Mouse (Mus musculus): Measurements from ENCODE around the gene Xkr7. TPM values are rescaled to one million over a fixed set of nuclear protein-coding genes. Genes with fewer than 3 reads are reported as not detected.
A peak's percentile ranks its signal among the peaks of the same experiment; 100 is the strongest.

The Xkr7 gene
- polyA plus RNA-seq, 1 experiment from 2014 or later = 1.7 TPM

DNA sequence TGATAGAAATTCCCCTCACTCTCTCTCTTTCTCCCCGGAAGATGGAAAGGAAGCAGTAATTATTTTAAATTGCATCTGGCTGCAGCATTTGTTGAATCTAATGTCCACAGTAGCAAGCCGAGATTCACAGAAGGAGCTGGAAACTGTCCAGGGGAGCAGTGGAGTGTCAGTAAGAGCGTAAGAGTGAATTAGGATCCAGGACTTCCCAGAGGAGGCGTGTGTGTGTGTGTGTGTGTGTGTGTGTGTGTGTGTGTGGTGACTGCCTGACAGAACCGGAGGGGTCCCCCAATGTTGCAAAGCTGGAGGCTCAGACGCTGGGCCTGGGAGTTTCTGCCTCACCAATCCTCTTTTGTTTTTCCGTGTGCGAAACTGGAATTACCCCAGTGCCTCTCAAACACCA, 15.8 kb upstream of the Xkr7 start:
- ATAC-seq (ENCODE audit: low FRiP score) = no peak
- WGBS = 55% methylated on average over 8 of the region's 8 CpGs

GRCm38 (mm10) chr2:153016786-153017185, 14.9 kb upstream of the Xkr7 start:
- no peak overlapping the region for H3K4me2 ChIP-seq (replicated peaks)
- WGBS = 50% methylated on average over 5 of the region's 5 CpGs
- H3K27ac ChIP-seq = no peak overlapping the region
- H3K27me3 ChIP-seq = peaks cover 14% of the 10 kb centered on the region
- no peaks in the 10 kb centered on the region for H3K9me3 ChIP-seq (replicated peaks)
- peaks cover 16% of the 10 kb centered on the region for H3K36me3 ChIP-seq
- ATAC-seq (ENCODE audit: low FRiP score) = no peak
- H3K4me1 ChIP-seq = peaks cover 10% of the 10 kb centered on the region
- H3K9ac ChIP-seq = no peak overlapping the region
- no peak overlapping the region for H3K4me3 ChIP-seq

More for the DNA sequence above, 15.8 kb upstream of the Xkr7 start:
- Histone ChIP-seq H3K9ac (no peak overlapping the region), H3K27ac (no peak overlapping the region), H3K4me2 (replicated peaks) (peak overlapping the region; percentile 96), H3K4me3 (no peak overlapping the region), H3K36me3 (peaks cover 26% of the 10 kb centered on the region), H3K9me3 (replicated peaks) (no peaks in the 10 kb centered on the region), H3K27me3 (peaks cover 14% of the 10 kb centered on the region), H3K4me1 (peaks cover 10% of the 10 kb centered on the region)

- 91% methylated on average over 3 of the region's 3 CpGs for WGBS
- Histone ChIP-seq H3K9ac (no peak overlapping the region), H3K27ac (no peak overlapping the region), H3K4me3 (no peak overlapping the region), H3K27me3 (peaks cover 14% of the 10 kb centered on the region), H3K4me1 (peaks cover 4% of the 10 kb centered on the region), H3K4me2 (replicated peaks) (no peak overlapping the region), H3K36me3 (no peaks in the 10 kb centered on the region), H3K9me3 (replicated peaks) (no peaks in the 10 kb centered on the region)
- no peak for ATAC-seq (ENCODE audit: low FRiP score)
Observed at GRCm38 (mm10) chr2:153019355-153019754, 12.3 kb upstream of the Xkr7 start.

DNA sequence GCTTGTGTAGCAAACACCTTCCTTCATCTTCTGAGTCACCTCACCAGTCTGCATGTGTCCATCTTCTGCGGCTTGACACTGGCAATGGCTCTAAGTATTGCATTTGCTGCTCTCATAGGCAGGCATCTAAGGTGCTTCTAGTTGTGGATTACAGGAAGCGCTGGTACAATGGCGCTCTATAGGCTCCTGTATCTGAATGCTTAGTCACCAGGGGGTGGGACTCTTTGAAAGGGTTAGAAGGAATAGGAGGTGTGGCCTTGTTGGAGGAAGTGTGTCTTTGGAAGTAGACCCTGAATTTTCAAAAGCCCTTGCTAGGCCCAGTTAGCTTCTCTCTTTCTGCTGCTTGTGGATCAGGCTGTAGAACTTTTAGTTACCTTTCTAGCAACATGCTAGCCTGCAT, 10.5 kb upstream of the Xkr7 start:
- 70% methylated on average over 3 of the region's 3 CpGs for WGBS
- no peak overlapping the region for H3K9ac ChIP-seq
- H3K36me3 ChIP-seq = no peaks in the 10 kb centered on the region
- H3K4me1 ChIP-seq = no peaks in the 10 kb centered on the region
- H3K4me2 ChIP-seq (replicated peaks) = no peak overlapping the region
- H3K27me3 ChIP-seq = peaks cover 12% of the 10 kb centered on the region
- no peak overlapping the region for H3K4me3 ChIP-seq
- ATAC-seq (ENCODE audit: low FRiP score) = no peak
- no peak overlapping the region for H3K27ac ChIP-seq
- H3K9me3 ChIP-seq (replicated peaks) = no peaks in the 10 kb centered on the region

DNA sequence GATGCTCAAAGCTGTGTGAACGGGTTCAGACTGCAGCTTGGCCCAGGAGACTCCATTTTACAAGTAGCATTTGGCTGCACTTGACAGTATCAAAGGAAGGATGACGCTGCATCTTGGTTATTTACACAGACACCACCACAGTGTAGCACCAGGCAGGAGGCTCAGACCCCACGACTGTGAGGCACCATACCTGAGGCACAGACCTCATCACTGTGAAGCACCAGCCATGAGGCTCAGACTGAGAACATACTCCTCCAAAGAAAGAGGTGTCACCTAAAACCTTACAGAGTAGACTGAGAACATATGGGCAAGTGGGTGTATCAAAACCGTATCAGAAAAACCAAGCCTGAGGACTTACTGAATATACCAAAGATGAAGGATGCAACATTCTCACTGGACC, 8.8 kb upstream of the Xkr7 start:
- WGBS = 68% methylated on average over 4 of the region's 4 CpGs
- Histone ChIP-seq H3K9ac (no peak overlapping the region), H3K9me3 (replicated peaks) (no peaks in the 10 kb centered on the region), H3K36me3 (no peaks in the 10 kb centered on the region), H3K4me1 (no peaks in the 10 kb centered on the region), H3K27me3 (peaks cover 7% of the 10 kb centered on the region; the same call in 1 of the 2 replicates), H3K4me2 (replicated peaks) (no peak overlapping the region), H3K27ac (no peak overlapping the region), H3K4me3 (no peak overlapping the region)
- ATAC-seq (ENCODE audit: low FRiP score) = no peak

GRCm38 (mm10) chr2:153026052-153026451, 5.6 kb upstream of the Xkr7 start:
- H3K9me3 ChIP-seq (replicated peaks) = no peaks in the 10 kb centered on the region
- H3K36me3 ChIP-seq = no peaks in the 10 kb centered on the region
- H3K9ac ChIP-seq = no peak overlapping the region
- no peak overlapping the region for H3K4me3 ChIP-seq
- H3K27ac ChIP-seq = no peak overlapping the region
- WGBS = 82% methylated on average over 7 of the region's 7 CpGs
- H3K4me1 ChIP-seq = peaks cover 2% of the 10 kb centered on the region; the same call in 1 of the 2 replicates
- no peak overlapping the region for H3K4me2 ChIP-seq (replicated peaks)
- peaks cover 18% of the 10 kb centered on the region for H3K27me3 ChIP-seq
- ATAC-seq (ENCODE audit: low FRiP score) = no peak

DNA sequence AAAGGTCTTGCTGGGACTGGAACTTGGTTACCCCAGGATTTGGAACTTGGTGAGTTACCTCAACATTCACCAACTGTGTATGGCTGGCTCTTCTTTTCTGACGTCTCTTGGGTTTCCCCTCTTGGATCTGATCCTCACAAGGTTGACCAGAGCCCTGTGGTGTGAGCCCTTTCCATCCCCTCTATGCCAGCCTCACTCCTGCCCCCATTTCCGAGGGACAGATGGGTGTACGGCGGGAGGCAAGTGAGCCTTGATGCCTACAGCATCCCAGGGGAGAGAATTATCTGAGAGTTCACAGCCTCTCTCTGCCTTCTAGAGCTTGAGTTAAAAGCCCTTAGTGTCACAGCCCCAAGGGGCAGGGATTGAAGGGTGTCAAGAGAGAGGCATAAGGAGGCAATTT, 4.2 kb upstream of the Xkr7 start:
- 55% methylated on average over 4 of the region's 4 CpGs for WGBS

DNA sequence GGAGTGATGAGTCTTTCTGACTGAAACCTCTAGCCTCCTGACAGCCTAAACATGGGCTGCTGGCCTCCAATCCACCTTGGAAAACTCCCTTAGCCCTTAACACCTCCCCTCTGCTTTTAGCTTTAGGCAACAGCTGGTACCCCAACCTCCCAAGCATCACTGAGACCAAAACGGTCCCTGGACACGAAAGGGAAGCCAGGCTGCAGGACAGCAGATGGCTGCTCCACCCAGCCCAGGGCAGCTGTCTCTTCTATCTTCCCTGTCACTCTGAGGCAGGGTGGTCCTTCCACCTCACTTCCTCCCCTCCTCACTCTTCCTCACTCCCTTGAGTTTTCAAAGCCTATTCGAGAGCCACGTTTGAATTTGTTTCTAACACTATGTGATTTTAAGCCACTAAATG, 1.2 kb upstream of the Xkr7 start:
- Histone ChIP-seq H3K27me3 (peaks cover 52% of the 10 kb centered on the region), H3K36me3 (no peaks in the 10 kb centered on the region), H3K27ac (peak overlapping the region; percentile 81), H3K9me3 (replicated peaks) (no peaks in the 10 kb centered on the region), H3K4me2 (replicated peaks) (peak overlapping the region; percentile 76; the same call in 1 of the 2 replicates), H3K9ac (no peak overlapping the region), H3K4me3 (no peak overlapping the region), H3K4me1 (peaks cover 34% of the 10 kb centered on the region)
- 15% methylated on average over 4 of the region's 4 CpGs for WGBS
- no peak; the same call in 1 of the 2 replicates for ATAC-seq (ENCODE audit: low FRiP score)

More for the DNA sequence above, 4.2 kb upstream of the Xkr7 start:
- no peak overlapping the region for H3K9ac ChIP-seq
- no peak overlapping the region for H3K27ac ChIP-seq
- H3K4me1 ChIP-seq = peaks cover 10% of the 10 kb centered on the region; the same call in 1 of the 2 replicates
- H3K4me2 ChIP-seq (replicated peaks) = no peak overlapping the region
- no peak overlapping the region for H3K4me3 ChIP-seq
- ATAC-seq (ENCODE audit: low FRiP score) = no peak
- no peaks in the 10 kb centered on the region for H3K9me3 ChIP-seq (replicated peaks)
- no peaks in the 10 kb centered on the region for H3K36me3 ChIP-seq
- peaks cover 32% of the 10 kb centered on the region for H3K27me3 ChIP-seq

- 1% methylated on average over 38 of the region's 58 CpGs for WGBS
- Histone ChIP-seq H3K9me3 (replicated peaks) (no peaks in the 10 kb centered on the region), H3K27ac (peak overlapping the region; percentile 81), H3K4me2 (replicated peaks) (peak overlapping the region; percentile 76), H3K27me3 (peaks cover 51% of the 10 kb centered on the region), H3K9ac (peak overlapping the region; percentile 77), H3K36me3 (no peaks in the 10 kb centered on the region), H3K4me3 (peak overlapping the region; percentile 71), H3K4me1 (peaks cover 34% of the 10 kb centered on the region)
- peak; percentile 53 for ATAC-seq (ENCODE audit: low FRiP score)
Observed at GRCm38 (mm10) chr2:153032083-153032842, 611 bp downstream of the Xkr7 start.

DNA sequence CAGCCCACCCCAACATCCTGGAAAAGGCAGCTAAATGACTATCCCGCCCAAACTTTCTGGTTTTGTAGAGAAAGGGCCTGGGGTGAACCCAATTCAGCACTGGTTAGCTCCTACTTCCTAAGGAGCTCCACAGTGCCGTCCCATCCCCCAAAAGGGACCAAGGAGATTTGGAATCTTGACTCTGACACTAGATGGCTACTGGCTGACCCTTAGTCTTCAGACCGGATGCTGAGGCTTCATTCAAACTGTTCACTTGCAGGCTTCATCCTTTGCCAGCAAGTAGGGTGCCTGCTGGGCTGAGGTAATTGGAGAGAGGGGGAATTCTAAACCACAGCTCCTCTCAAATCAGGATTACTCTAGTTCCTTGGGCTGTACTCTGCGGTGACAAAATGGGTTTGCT, 1.3 kb downstream of the Xkr7 start:
- Histone ChIP-seq H3K9ac (peak overlapping the region; percentile 77), H3K27ac (0 out of 2 replicates have a peak overlapping the region, but pooled peaks have one; percentile 81), H3K4me1 (peaks cover 36% of the 10 kb centered on the region), H3K36me3 (no peaks in the 10 kb centered on the region), H3K4me2 (replicated peaks) (peak overlapping the region; percentile 76), H3K27me3 (peaks cover 49% of the 10 kb centered on the region), H3K4me3 (peak overlapping the region; percentile 71), H3K9me3 (replicated peaks) (no peaks in the 10 kb centered on the region)
- 13% methylated on average over 4 of the region's 4 CpGs for WGBS
- no peak for ATAC-seq (ENCODE audit: low FRiP score)

GRCm38 (mm10) chr2:153033545-153034230, 2.0 kb downstream of the Xkr7 start:
- Histone ChIP-seq H3K9me3 (replicated peaks) (no peaks in the 10 kb centered on the region), H3K4me1 (peaks cover 43% of the 10 kb centered on the region), H3K27me3 (peaks cover 49% of the 10 kb centered on the region), H3K4me2 (replicated peaks) (peak overlapping the region; percentile 76), H3K4me3 (peak overlapping the region; percentile 71), H3K9ac (peak overlapping the region; percentile 19; the same call in 1 of the 2 replicates), H3K27ac (no peak overlapping the region), H3K36me3 (no peaks in the 10 kb centered on the region)
- no peak for ATAC-seq (ENCODE audit: low FRiP score)
- WGBS = 70% methylated on average over 5 of the region's 5 CpGs

DNA sequence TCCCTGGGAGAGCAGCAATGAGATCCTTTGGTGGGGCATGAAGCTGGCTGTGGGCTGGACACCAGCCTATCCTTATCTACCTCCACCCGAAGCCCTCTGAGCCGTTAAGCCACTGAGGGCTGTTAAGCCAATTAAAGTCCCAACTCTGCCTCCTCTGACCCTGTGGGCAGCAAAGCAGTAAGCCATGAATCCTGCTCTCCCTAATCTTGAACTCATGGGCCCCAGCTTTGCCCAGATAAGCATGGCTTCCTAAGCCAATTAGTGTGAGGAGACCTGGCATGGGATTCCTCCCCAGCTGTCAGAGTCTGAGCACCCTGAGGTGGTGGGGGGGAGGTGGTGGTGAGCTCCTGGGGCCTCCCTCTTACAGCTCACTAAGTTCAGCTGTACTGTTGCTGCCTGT, 5.0 kb downstream of the Xkr7 start:
- no peak for ATAC-seq (ENCODE audit: low FRiP score)
- Histone ChIP-seq H3K9ac (no peak overlapping the region), H3K4me3 (no peak overlapping the region), H3K4me2 (replicated peaks) (no peak overlapping the region), H3K27me3 (peaks cover 28% of the 10 kb centered on the region), H3K4me1 (peaks cover 39% of the 10 kb centered on the region), H3K27ac (no peak overlapping the region), H3K9me3 (replicated peaks) (no peaks in the 10 kb centered on the region), H3K36me3 (no peaks in the 10 kb centered on the region)
- 46% methylated on average over 2 of the region's 2 CpGs for WGBS

Data from hindbrain, embryonic 12.5 days (tissue).